Mouse (Mus musculus) liver, embryonic 16.5 days (tissue): Measurements from ENCODE around the gene Nipa2. TPM values are rescaled to one million over a fixed set of nuclear protein-coding genes. Genes with fewer than 3 reads are reported as not detected.

Source experiments
- ATAC-seq: fragments of 200-750 bp; cut with Nextera tagmentation; 2 replicates; pipeline ENCODE4 v1.8.0; 2017; ENCODE audit warnings: low read depth, mild to moderate bottlenecking, moderate number of reproducible peaks, moderate library complexity
- H3K27ac ChIP-seq: fragments of 300-500 bp; sonication (generic); 2 replicates; pipeline ENCODE4 v1.5.1; 2014; ENCODE audit warnings: mild to moderate bottlenecking, low read length
- H3K27me3 ChIP-seq: fragments of 300-500 bp; sonication (generic); 2 replicates; pipeline ENCODE4 v1.6.1; 2014; ENCODE audit warnings: low read depth, low read length, mixed read lengths; ENCODE audit not compliant: control insufficient read depth, insufficient read depth
- H3K36me3 ChIP-seq: fragments of 300-500 bp; sonication (generic); 2 replicates; pipeline ENCODE4 v1.6.1; 2014; ENCODE audit warnings: mild to moderate bottlenecking; ENCODE audit not compliant: control insufficient read depth, insufficient read depth
- H3K4me1 ChIP-seq: fragments of 300-500 bp; sonication (generic); 2 replicates; pipeline ENCODE4 v1.6.1; 2014; ENCODE audit warnings: low read depth, low read length, mixed read lengths; ENCODE audit not compliant: control insufficient read depth
- H3K4me2 ChIP-seq: fragments of 300-500 bp; sonication (generic); 2 replicates; pipeline ENCODE4 v1.6.1; 2014; ENCODE audit warnings: low read depth, low read length, mixed read lengths
- H3K4me3 ChIP-seq: fragments of 300-500 bp; sonication (generic); 2 replicates; pipeline ENCODE4 v1.5.1; 2014; ENCODE audit warnings: low read depth, mild to moderate bottlenecking, low read length
- H3K9ac ChIP-seq: fragments of 300-500 bp; sonication (generic); 2 replicates; pipeline ENCODE4 v1.6.1; 2014; ENCODE audit warnings: low read depth, low read length
- H3K9me3 ChIP-seq: fragments of 300-500 bp; sonication (generic); replicated peaks from 2 replicates; pipeline ENCODE4 v1.6.1; 2016; ENCODE audit warnings: low read length; ENCODE audit not compliant: control insufficient read depth
- WGBS: fragments of 180-500 bp; shearing (Covaris S2); extraction: QIAGEN DNeasy Blood & Tissue Kit; methylation state at CpG from one replicate; pipeline ENCODE4 v1.1.7; 2014; ENCODE audit not compliant: insufficient replicate concordance; 5-methylcytosine and 5-hydroxymethylcytosine counted together
- polyA plus RNA-seq: library from polyadenylated mRNA; unstranded; fragments of >200 nt; fragmentation: Nextera tagmentation; extraction: Ambion mirVana; gene quantifications from 2 replicates; pipeline ENCODE4 v1.2.1, GENCODE M21; 2015

The Nipa2 gene
- polyA plus RNA-seq, 1 experiment from 2014 or later = 20.5 TPM

GRCm38 (mm10) chr7:55960506-55960905 is 1.8 kb downstream of the Nipa2 start:
- Histone ChIP-seq H3K4me2 (peak overlapping the region; percentile 37), H3K27ac (no peak overlapping the region), H3K4me1 (peaks cover 13% of the 10 kb centered on the region), H3K9me3 (no peaks in the 10 kb centered on the region), H3K36me3 (0 out of 2 replicates have a peak, but pooled peaks cover 2% of the 10 kb centered on the region), H3K4me3 (peak overlapping the region; percentile 13), H3K9ac (no peak overlapping the region), H3K27me3 (no peaks in the 10 kb centered on the region)
- 82% methylated on average over 1 of the region's 1 CpGs for WGBS
- ATAC-seq = no peak

DNA sequence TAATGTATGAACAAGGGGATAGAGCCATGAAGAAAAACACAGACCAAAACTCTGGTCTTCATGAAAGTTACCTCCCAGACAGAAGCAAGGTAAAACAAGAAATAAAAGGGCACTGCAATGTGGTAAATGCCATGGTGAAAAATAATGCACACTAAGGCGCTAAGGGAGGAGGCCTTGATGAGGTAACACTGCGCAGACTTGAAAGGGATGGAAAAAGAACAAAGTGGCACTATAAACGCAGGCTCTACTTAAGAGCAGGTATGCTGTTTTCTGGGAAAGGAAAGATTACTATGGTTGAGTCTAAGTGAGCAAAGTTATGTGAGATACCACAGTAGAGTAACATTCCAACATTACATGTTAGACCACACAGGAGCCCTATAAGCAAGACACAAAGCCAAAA is 2.5 kb downstream of the Nipa2 start:
- no peak overlapping the region for H3K4me3 ChIP-seq
- no peaks in the 10 kb centered on the region for H3K9me3 ChIP-seq
- ATAC-seq = no peak
- H3K27me3 ChIP-seq = no peaks in the 10 kb centered on the region
- 87% methylated on average over 3 of the region's 3 CpGs for WGBS
- H3K9ac ChIP-seq = no peak overlapping the region
- H3K36me3 ChIP-seq = peaks cover 3% of the 10 kb centered on the region; the same call in 1 of the 2 replicates
- no peak overlapping the region for H3K4me2 ChIP-seq
- peaks cover 13% of the 10 kb centered on the region for H3K4me1 ChIP-seq
- H3K27ac ChIP-seq = no peak overlapping the region

DNA sequence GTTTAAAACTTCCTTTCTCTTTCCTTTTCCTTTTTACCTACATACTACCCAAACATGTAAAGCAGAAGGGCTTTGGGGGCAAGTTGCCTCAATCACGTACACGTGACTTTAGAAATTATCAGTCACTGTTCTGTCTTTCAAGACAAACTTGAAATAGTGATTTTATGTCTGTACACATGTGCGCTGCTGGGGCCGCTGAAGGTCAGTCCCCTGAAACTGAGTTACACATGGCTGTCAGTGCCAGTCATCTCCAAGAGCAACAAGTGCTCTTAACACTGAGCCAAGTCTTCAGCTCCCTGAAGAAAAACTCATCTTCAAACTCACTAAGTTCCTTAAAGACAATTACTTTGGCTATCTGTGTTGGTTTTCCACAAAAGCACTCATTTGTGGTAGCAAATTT is 4.4 kb downstream of the Nipa2 start:
- H3K27me3 ChIP-seq = no peaks in the 10 kb centered on the region
- H3K4me1 ChIP-seq = peaks cover 10% of the 10 kb centered on the region
- H3K9me3 ChIP-seq = no peaks in the 10 kb centered on the region
- H3K4me3 ChIP-seq = no peak overlapping the region
- no peak for ATAC-seq
- peaks cover 13% of the 10 kb centered on the region for H3K36me3 ChIP-seq
- H3K27ac ChIP-seq = no peak overlapping the region
- H3K4me2 ChIP-seq = no peak overlapping the region
- WGBS = 89% methylated on average over 4 of the region's 4 CpGs
- H3K9ac ChIP-seq = no peak overlapping the region

- Histone ChIP-seq H3K27me3 (no peaks in the 10 kb centered on the region), H3K4me1 (peaks cover 6% of the 10 kb centered on the region), H3K36me3 (peaks cover 13% of the 10 kb centered on the region), H3K4me3 (no peak overlapping the region), H3K9ac (no peak overlapping the region), H3K9me3 (no peaks in the 10 kb centered on the region), H3K27ac (no peak overlapping the region), H3K4me2 (no peak overlapping the region)
- WGBS = 82% methylated on average over 3 of the region's 3 CpGs
- no peak for ATAC-seq
Observed at GRCm38 (mm10) chr7:55957178-55957577, 5.1 kb downstream of the Nipa2 start.

DNA sequence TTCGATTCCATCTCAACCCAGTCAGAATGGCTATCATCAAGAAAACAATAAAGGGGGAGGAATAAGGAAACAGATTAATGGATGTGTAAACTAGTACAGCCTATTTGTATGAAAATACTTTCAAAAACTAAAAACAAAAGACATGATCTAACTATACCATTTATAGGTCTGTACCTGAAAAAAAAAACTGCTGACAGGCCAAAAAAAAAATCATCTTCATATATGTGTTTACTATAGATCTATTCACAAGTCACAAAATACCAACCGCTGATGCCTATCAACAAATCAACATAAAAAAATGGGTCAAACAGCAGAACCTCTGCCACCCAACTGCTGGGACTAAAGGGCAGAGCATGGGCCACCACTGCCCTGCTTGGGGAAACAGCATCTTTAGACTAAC is 6.2 kb downstream of the Nipa2 start:
- H3K36me3 ChIP-seq = peaks cover 13% of the 10 kb centered on the region
- H3K27me3 ChIP-seq = no peaks in the 10 kb centered on the region
- H3K4me1 ChIP-seq = peaks cover 5% of the 10 kb centered on the region
- no peak overlapping the region for H3K4me2 ChIP-seq
- no peak overlapping the region for H3K4me3 ChIP-seq
- H3K27ac ChIP-seq = no peak overlapping the region
- no peak overlapping the region for H3K9ac ChIP-seq
- WGBS = 82% methylated on average over 2 of the region's 2 CpGs
- no peaks in the 10 kb centered on the region for H3K9me3 ChIP-seq
- ATAC-seq = no peak

DNA sequence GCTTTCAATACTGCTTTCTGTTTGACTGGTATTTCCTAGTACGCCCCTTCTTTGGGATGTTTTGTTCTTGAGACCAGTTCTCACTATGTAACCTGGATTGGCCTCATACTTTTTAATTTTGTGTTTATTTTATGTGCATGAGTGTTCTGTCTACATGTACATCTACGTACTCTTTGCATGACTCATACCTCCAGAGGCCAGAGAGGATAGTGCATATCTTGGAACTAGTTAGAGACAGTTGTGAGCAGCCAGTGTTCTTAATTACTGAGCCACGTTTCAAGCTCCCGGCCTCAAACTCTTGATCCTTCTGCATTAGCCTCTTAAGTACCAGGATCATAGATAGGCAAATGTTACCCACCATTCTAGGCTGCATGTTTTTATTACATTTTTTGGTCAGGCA is 23.9 kb downstream of the Nipa2 start:
- H3K9ac ChIP-seq = no peak overlapping the region
- H3K4me1 ChIP-seq = no peaks in the 10 kb centered on the region
- 77% methylated on average over 4 of the region's 4 CpGs for WGBS
- H3K4me2 ChIP-seq = no peak overlapping the region
- H3K36me3 ChIP-seq = no peaks in the 10 kb centered on the region
- H3K27ac ChIP-seq = no peak overlapping the region
- H3K4me3 ChIP-seq = no peak overlapping the region
- H3K9me3 ChIP-seq = no peaks in the 10 kb centered on the region
- no peak for ATAC-seq
- H3K27me3 ChIP-seq = no peaks in the 10 kb centered on the region

DNA sequence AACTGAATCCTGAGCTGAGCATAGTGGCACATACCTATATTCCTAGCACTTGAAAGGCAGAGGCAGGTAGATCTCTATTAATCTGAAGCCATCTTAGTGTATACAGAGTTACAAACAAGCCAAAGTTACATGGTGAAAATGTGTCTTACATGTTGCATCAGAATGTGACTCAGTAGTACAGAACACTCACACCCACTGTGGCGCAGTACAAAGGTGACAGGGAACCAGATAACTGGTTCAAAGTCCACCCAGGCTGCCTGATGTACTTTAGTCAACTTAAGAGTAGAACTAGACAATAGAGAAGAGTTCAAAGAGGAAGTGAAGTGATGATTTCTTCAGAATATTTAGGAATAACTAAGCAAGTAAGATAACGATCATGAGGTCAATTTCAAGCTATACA is 27.3 kb downstream of the Nipa2 start:
- Histone ChIP-seq H3K27me3 (no peaks in the 10 kb centered on the region), H3K36me3 (peaks cover 3% of the 10 kb centered on the region; the same call in 1 of the 2 replicates), H3K9ac (no peak overlapping the region), H3K4me1 (no peaks in the 10 kb centered on the region), H3K4me3 (no peak overlapping the region), H3K27ac (no peak overlapping the region), H3K9me3 (no peaks in the 10 kb centered on the region), H3K4me2 (no peak overlapping the region)
- 83% methylated on average over 2 of the region's 2 CpGs for WGBS
- ATAC-seq = peak; percentile 73

- WGBS = 67% methylated on average over 2 of the region's 2 CpGs
- no peak overlapping the region for H3K4me2 ChIP-seq
- H3K9ac ChIP-seq = no peak overlapping the region
- no peak overlapping the region for H3K27ac ChIP-seq
- H3K27me3 ChIP-seq = no peaks in the 10 kb centered on the region
- no peak overlapping the region for H3K4me3 ChIP-seq
- H3K9me3 ChIP-seq = no peaks in the 10 kb centered on the region
- H3K4me1 ChIP-seq = no peaks in the 10 kb centered on the region; the same call in 1 of the 2 replicates
- no peak for ATAC-seq
- peaks cover 5% of the 10 kb centered on the region for H3K36me3 ChIP-seq
Observed at GRCm38 (mm10) chr7:55928649-55929048, 33.6 kb downstream of the Nipa2 start.

DNA sequence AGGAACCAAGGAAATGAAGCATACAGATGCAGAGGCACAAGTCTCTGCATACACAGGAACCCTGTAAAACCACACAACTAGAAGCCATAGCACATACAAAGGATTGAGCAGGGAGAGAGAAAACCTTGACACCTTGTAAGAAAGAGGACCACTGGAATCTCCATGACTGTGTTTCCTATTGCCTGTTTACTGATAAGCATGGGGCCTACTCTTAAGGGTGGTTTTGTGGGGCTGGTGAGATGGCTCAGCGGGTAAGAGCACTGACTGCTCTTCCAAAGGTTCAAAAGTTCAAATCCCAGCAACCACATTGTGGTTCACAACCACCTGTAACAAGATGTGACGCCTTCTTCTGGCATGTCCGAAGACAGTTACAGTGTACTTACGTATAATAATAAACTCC is 35.0 kb downstream of the Nipa2 start:
- WGBS = 68% methylated on average over 4 of the region's 4 CpGs
- Histone ChIP-seq H3K36me3 (peaks cover 5% of the 10 kb centered on the region), H3K4me3 (no peak overlapping the region), H3K4me2 (no peak overlapping the region), H3K4me1 (no peaks in the 10 kb centered on the region; the same call in 1 of the 2 replicates), H3K9ac (no peak overlapping the region), H3K9me3 (no peaks in the 10 kb centered on the region), H3K27me3 (no peaks in the 10 kb centered on the region), H3K27ac (no peak overlapping the region)
- no peak for ATAC-seq
